Mouse (Mus musculus) right cerebral cortex, postnatal 4 days (tissue): Measurements from ENCODE around the gene Ift88.

Experiments used
- DNase-seq: peaks from one replicate; pipeline ENCODE4 v3.0.0-alpha.2; 2022

The Ift88 gene

GRCm38 (mm10) chr14:57533841-57534240, 110.0 kb downstream of the Ift88 start:
- DNase-seq, result no peak

GRCm38 (mm10) chr14:57534346-57534745, 110.5 kb downstream of the Ift88 start:
- DNase-seq, result no peak

- no peak for DNase-seq
Observed at GRCm38 (mm10) chr14:57534961-57535360, 111.1 kb downstream of the Ift88 start.

- DNase-seq, result no peak
Observed at GRCm38 (mm10) chr14:57535646-57536045, 111.8 kb downstream of the Ift88 start.

- no peak for DNase-seq
Observed at GRCm38 (mm10) chr14:57536820-57537219, 113.0 kb downstream of the Ift88 start.

- no peak for DNase-seq
Observed at GRCm38 (mm10) chr14:57537261-57538015, 113.6 kb downstream of the Ift88 start.

- DNase-seq, result no peak
Observed at GRCm38 (mm10) chr14:57540683-57541082, 116.8 kb downstream of the Ift88 start.

GRCm38 (mm10) chr14:57542231-57542630, 118.4 kb downstream of the Ift88 start:
- no peak for DNase-seq

GRCm38 (mm10) chr14:57543420-57544039, 119.7 kb downstream of the Ift88 start:
- DNase-seq, result no peak

- no peak for DNase-seq
Observed at GRCm38 (mm10) chr14:57545526-57545925, 121.7 kb downstream of the Ift88 start.

- DNase-seq, result no peak
Observed at GRCm38 (mm10) chr14:57546131-57546530, 122.3 kb downstream of the Ift88 start.

- no peak for DNase-seq
Observed at GRCm38 (mm10) chr14:57546557-57547021, 122.7 kb downstream of the Ift88 start.

- DNase-seq, result no peak
Observed at GRCm38 (mm10) chr14:57547062-57547461, 123.2 kb downstream of the Ift88 start.

- no peak for DNase-seq
Observed at GRCm38 (mm10) chr14:57552945-57553344, 129.1 kb downstream of the Ift88 start.

- DNase-seq, result no peak
Observed at GRCm38 (mm10) chr14:57554434-57554833, 130.6 kb downstream of the Ift88 start.

GRCm38 (mm10) chr14:57555471-57556070, 131.7 kb downstream of the Ift88 start:
- no peak for DNase-seq

GRCm38 (mm10) chr14:57556922-57557321, 133.1 kb downstream of the Ift88 start:
- no peak for DNase-seq

GRCm38 (mm10) chr14:57565626-57566025, 141.8 kb downstream of the Ift88 start:
- DNase-seq, result no peak
